Comparison of ENCODE assay signal across 19 mouse cellular contexts in genomic region chr9:61679686-61680085, GRCm38 (mm10).
DNase-seq lines count a peak whose midpoint lies in the region; ATAC-seq lines count a peak whose summit lies in the region.
"Had no signal": no experiment of that assay in that cellular context is flagged by ENCODE, and none has a peak within 500 bp of the region (broad histone marks: within the 10 kb centered on the region; RNA-seq: fewer than 3 reads in every experiment).

No protein-coding gene starts in this region.

- 0 out of 2 replicates have a peak overlapping the region, but pooled peaks have one; percentile 5 for H3K27ac ChIP-seq in forebrain, embryonic 10.5 days
- no peak overlapping the region for H3K27ac ChIP-seq in forebrain, embryonic 12.5 days
- no peak overlapping the region for H3K27ac ChIP-seq in forebrain, embryonic 15.5 days (replicated peaks)
- H3K27ac ChIP-seq: embryonic facial prominence, embryonic 15.5 days; heart, embryonic 13.5 days; limb, embryonic 13.5 days; lung, embryonic 15.5 days; midbrain, embryonic 13.5 days; neural tube, embryonic 13.5 days had no signal

- no peaks in the 10 kb centered on the region for H3K9me3 ChIP-seq in forebrain, embryonic 10.5 days
- no peaks in the 10 kb centered on the region for H3K9me3 ChIP-seq in forebrain, embryonic 12.5 days
- H3K9me3 ChIP-seq in forebrain, embryonic 15.5 days = no peaks in the 10 kb centered on the region
- H3K9me3 ChIP-seq: embryonic facial prominence, embryonic 15.5 days; heart, embryonic 13.5 days; limb, embryonic 13.5 days; lung, embryonic 15.5 days; midbrain, embryonic 13.5 days; neural tube, embryonic 13.5 days had no signal

- 92% methylated on average over 6 of the region's 6 CpGs for WGBS in forebrain, embryonic 10.5 days
- 89% methylated on average over 6 of the region's 6 CpGs for WGBS in forebrain, embryonic 12.5 days
- WGBS in forebrain, embryonic 15.5 days = 92% methylated on average over 6 of the region's 6 CpGs

- H3K36me3 ChIP-seq in forebrain, embryonic 10.5 days (replicated peaks) = no peaks in the 10 kb centered on the region
- H3K36me3 ChIP-seq in forebrain, embryonic 12.5 days (replicated peaks) = no peaks in the 10 kb centered on the region
- no peaks in the 10 kb centered on the region for H3K36me3 ChIP-seq in forebrain, embryonic 15.5 days
- H3K36me3 ChIP-seq: embryonic facial prominence, embryonic 15.5 days; heart, embryonic 13.5 days; limb, embryonic 13.5 days; lung, embryonic 15.5 days; midbrain, embryonic 13.5 days; neural tube, embryonic 13.5 days had no signal

- no peak overlapping the region for H3K4me2 ChIP-seq in forebrain, embryonic 12.5 days
- no peak overlapping the region for H3K4me2 ChIP-seq in forebrain, embryonic 15.5 days (replicated peaks)
- H3K4me2 ChIP-seq: embryonic facial prominence, embryonic 15.5 days; heart, embryonic 13.5 days; limb, embryonic 13.5 days; lung, embryonic 15.5 days; midbrain, embryonic 13.5 days; neural tube, embryonic 13.5 days had no signal

- peaks cover 45% of the 10 kb centered on the region for H3K4me1 ChIP-seq in forebrain, embryonic 10.5 days
- H3K4me1 ChIP-seq in forebrain, embryonic 12.5 days = peaks cover 25% of the 10 kb centered on the region
- peaks cover 25% of the 10 kb centered on the region for H3K4me1 ChIP-seq in forebrain, embryonic 15.5 days

- H3K9ac ChIP-seq in forebrain, embryonic 12.5 days = no peak overlapping the region
- no peak overlapping the region for H3K9ac ChIP-seq in forebrain, embryonic 15.5 days (replicated peaks)
- H3K9ac ChIP-seq: embryonic facial prominence, embryonic 15.5 days; heart, embryonic 13.5 days; limb, embryonic 13.5 days; lung, embryonic 15.5 days; midbrain, embryonic 13.5 days; neural tube, embryonic 13.5 days had no signal

- H3K27me3 ChIP-seq in forebrain, embryonic 10.5 days (ENCODE audit: poor library complexity, severe bottlenecking) = peaks cover 22% of the 10 kb centered on the region
- peaks cover 14% of the 10 kb centered on the region; the same call in 1 of the 2 replicates for H3K27me3 ChIP-seq in forebrain, embryonic 12.5 days
- H3K27me3 ChIP-seq in forebrain, embryonic 15.5 days = no peaks in the 10 kb centered on the region
- H3K27me3 ChIP-seq: lung, embryonic 15.5 days had no signal

- H3K4me3 ChIP-seq in forebrain, embryonic 10.5 days = no peak overlapping the region
- H3K4me3 ChIP-seq in forebrain, embryonic 12.5 days (replicated peaks) = no peak overlapping the region
- no peak overlapping the region for H3K4me3 ChIP-seq in forebrain, embryonic 15.5 days
- H3K4me3 ChIP-seq: embryonic facial prominence, embryonic 15.5 days; heart, embryonic 13.5 days; limb, embryonic 13.5 days; lung, embryonic 15.5 days; midbrain, embryonic 13.5 days; neural tube, embryonic 13.5 days had no signal

- no peak for DNase-seq in forebrain, embryonic 10.5 days (ENCODE audit: extremely low spot score, low spot score)
- peak; percentile 91 for DNase-seq in naive thymus-derived CD4-positive, alpha-beta T cell, adult 2 months (ENCODE audit: low read depth)
- DNase-seq in thymus, postnatal 0 days (ENCODE audit: low spot score) = peak; percentile 81
- no peak for DNase-seq in adrenal gland, postnatal 36 days
- no peak for DNase-seq in layer of hippocampus, postnatal 10 days (ENCODE audit: low spot score in 2 of 2)
- DNase-seq: cerebellum, postnatal 36 days; gastrocnemius, postnatal 14 days; kidney, postnatal 14 days had no signal

- ATAC-seq in forebrain, embryonic 12.5 days (ENCODE audit: low FRiP score) = no peak
- ATAC-seq in activated CD4-positive, CD25-positive, alpha-beta regulatory T cell, adult 4 months = peak; percentile 80
- no peak for ATAC-seq in forebrain, embryonic 15.5 days (replicated peaks)
- ATAC-seq: forebrain, embryonic 16.5 days; hindbrain, embryonic 16.5 days; midbrain, embryonic 13.5 days had no signal

Comparison
In these comparisons a context has a peak if more than half of its experiments do, and no peak if none do; other contexts are left out.
1. DNase-seq: peak in naive thymus-derived CD4-positive, alpha-beta T cell, adult 2 months (single experiment) and thymus, postnatal 0 days (single experiment); none in forebrain, embryonic 10.5 days (single experiment), adrenal gland, postnatal 36 days (0 of 2) and layer of hippocampus, postnatal 10 days (0 of 2).